Mouse (Mus musculus): ENCODE results near the gene Vmn1r209. TPM values are rescaled to one million over a fixed set of nuclear protein-coding genes. Genes with fewer than 3 reads are reported as not detected.
"Not testable (repeated sequence)": the region's sequence is repeated elsewhere in the genome, so short reads cannot be mapped to it uniquely, and the experiment has no call there.

The Vmn1r209 gene
- total RNA-seq (2021), result not detected
- long read RNA-seq, experiment 1, result 0 reads
- long read RNA-seq, experiment 2, result 0 reads

GRCm38 (mm10) chr13:22809582-22809981 is at the start of gene Vmn1r209:
Gene Vmn1r209, minus strand, starts transcription at chr13:22809682.
- DNase-seq; intact Hi-C loops (cut with DNase I; ENCODE audit: low total_unique reads): not testable (repeated sequence)

GRCm38 (mm10) chr13:22857461-22857860 is 48.0 kb upstream of the Vmn1r209 start, which contains the start of gene Vmn1r211:
Gene Vmn1r211, minus strand, starts transcription at chr13:22857561.
- DNase-seq, result no peak
- intact Hi-C loops (cut with DNase I; ENCODE audit: low total_unique reads), result no loop called here

GRCm38 (mm10) chr13:22854760-22855159 is 45.3 kb upstream of the Vmn1r209 start:
- intact Hi-C loops (cut with DNase I; ENCODE audit: low total_unique reads), result no loop called here
- DNase-seq, result no peak

GRCm38 (mm10) chr13:22846798-22847197 is 37.3 kb upstream of the Vmn1r209 start:
- intact Hi-C loops (cut with DNase I; ENCODE audit: low total_unique reads), result no loop called here

GRCm38 (mm10) chr13:22844304-22844703 is 34.8 kb upstream of the Vmn1r209 start:
- DNase-seq; intact Hi-C loops (cut with DNase I; ENCODE audit: low total_unique reads): not testable (repeated sequence)

More at GRCm38 (mm10) chr13:22846798-22847197, 37.3 kb upstream of the Vmn1r209 start:
- DNase-seq, result no peak

GRCm38 (mm10) chr13:22831248-22831647 is 21.8 kb upstream of the Vmn1r209 start, which contains the start of gene Vmn1r210:
Gene Vmn1r210, minus strand, starts transcription at chr13:22831348.
- intact Hi-C loops (cut with DNase I; ENCODE audit: low total_unique reads), result no loop called here
- DNase-seq, result no peak

- intact Hi-C loops (cut with DNase I; ENCODE audit: low total_unique reads); DNase-seq: not testable (repeated sequence)
Observed at GRCm38 (mm10) chr13:22829395-22829794, 19.9 kb upstream of the Vmn1r209 start.

GRCm38 (mm10) chr13:22821601-22822000 is 12.1 kb upstream of the Vmn1r209 start:
- DNase-seq; intact Hi-C loops (cut with DNase I; ENCODE audit: low total_unique reads): not testable (repeated sequence)

GRCm38 (mm10) chr13:22788096-22788495 is 21.4 kb downstream of the Vmn1r209 start:
- DNase-seq; intact Hi-C loops (cut with DNase I; ENCODE audit: low total_unique reads): not testable (repeated sequence)

GRCm38 (mm10) chr13:22784159-22784558 is 25.3 kb downstream of the Vmn1r209 start:
- DNase-seq; intact Hi-C loops (cut with DNase I; ENCODE audit: low total_unique reads): not testable (repeated sequence)

- intact Hi-C loops (cut with DNase I; ENCODE audit: low total_unique reads); DNase-seq: not testable (repeated sequence)
Observed at GRCm38 (mm10) chr13:22777300-22777699, 32.2 kb downstream of the Vmn1r209 start, which contains the start of gene Vmn1r208. Gene Vmn1r208, minus strand, starts transcription at chr13:22777400.

- DNase-seq; intact Hi-C loops (cut with DNase I; ENCODE audit: low total_unique reads): not testable (repeated sequence)
Observed at GRCm38 (mm10) chr13:22771592-22771991, 37.9 kb downstream of the Vmn1r209 start.

Other genes starting within 250 kb of the Vmn1r209 start
- not detected for gene Vmn1r205, start 216.7 kb downstream of the Vmn1r209 start, total RNA-seq (2021)
- not detected for gene Vmn1r206, start 185.4 kb downstream of the Vmn1r209 start, total RNA-seq (2021)
- not detected for gene Vmn1r207-ps, start 80.1 kb downstream of the Vmn1r209 start, total RNA-seq (2021)
- not detected for gene Vmn1r208, start 32.3 kb downstream of the Vmn1r209 start, total RNA-seq (2021)
- not detected for gene Vmn1r210, start 21.7 kb upstream of the Vmn1r209 start, total RNA-seq (2021)
- gene Vmn1r211, start 47.9 kb upstream of the Vmn1r209 start, total RNA-seq (2021), result not detected
- not detected for gene Vmn1r212, start 74.5 kb upstream of the Vmn1r209 start, total RNA-seq (2021)
- not detected for gene Vmn1r213, start 198.0 kb upstream of the Vmn1r209 start, total RNA-seq (2021)
- not detected for gene Vmn1r214, start 220.7 kb upstream of the Vmn1r209 start, total RNA-seq (2021)

Data from gastrocnemius, postnatal 14 days (tissue).